Mouse (Mus musculus) gastrocnemius, postnatal 10 days (tissue): ENCODE data around the gene Coasy. TPM values are rescaled to one million over a fixed set of nuclear protein-coding genes. Genes with fewer than 3 reads are reported as not detected.

Experiments
- DNase-seq: peaks from one replicate; pipeline ENCODE4 v3.0.0; 2021; ENCODE audit warnings: mixed read lengths
- total RNA-seq, 2 experiments: library from RNA; stranded (reverse); gene quantifications; 2 replicates each; pipeline ENCODE4 v1.2.3; 2021

Gene Coasy
- total RNA-seq, 2 experiments from 2014 or later = 10.7 to 11.7 TPM

GRCm38 (mm10) chr11:101130056-101130756 lies 47.8 kb downstream of the Coasy start:
- DNase-seq = peak; percentile 66

GRCm38 (mm10) chr11:101131187-101131586 lies 48.8 kb downstream of the Coasy start:
- no peak for DNase-seq

GRCm38 (mm10) chr11:101131701-101132100 lies 49.3 kb downstream of the Coasy start:
- peak; percentile 52 for DNase-seq

- DNase-seq = no peak
Observed at GRCm38 (mm10) chr11:101133037-101133436, 50.7 kb downstream of the Coasy start.

- DNase-seq = no peak
Observed at GRCm38 (mm10) chr11:101134217-101134865, 52.0 kb downstream of the Coasy start.

Other genes starting within 250 kb of the Coasy start
- 100 to 1,000 TPM; 107 to 114 TPM for gene Stat5b, start 231.8 kb upstream of the Coasy start, total RNA-seq
- 10 to 100 TPM; 29.6 to 32.7 TPM for gene Stat5a, start 223.2 kb upstream of the Coasy start, total RNA-seq
- gene Stat3, start 143.0 kb upstream of the Coasy start, total RNA-seq = 10 to 100 TPM; 49.1 to 56.7 TPM
- gene Cavin1, start 111.7 kb upstream of the Coasy start, total RNA-seq = 100 to 1,000 TPM; 279 to 309 TPM
- 10 to 100 TPM; 52.9 to 59.9 TPM for gene Atp6v0a1, start 73.1 kb upstream of the Coasy start, total RNA-seq
- 10 to 100 TPM in 1 of 2 experiments, 1 to 10 TPM in 1; 9.2 to 11.6 TPM for gene Naglu, start 12.6 kb upstream of the Coasy start, total RNA-seq
- gene Hsd17b1, start 4.2 kb upstream of the Coasy start, total RNA-seq = under 1 TPM; 0.23 to 0.25 TPM
- gene Mlx, start 4.7 kb downstream of the Coasy start, total RNA-seq = 10 to 100 TPM; 10.7 to 12.2 TPM
- gene Psmc3ip, start 12.9 kb downstream of the Coasy start, total RNA-seq = 1 to 10 TPM; 2.8 to 4.0 TPM
- gene Retreg3, start 37.3 kb downstream of the Coasy start, total RNA-seq = 10 to 100 TPM; 37.3 to 37.5 TPM
- gene Tubg1, start 37.4 kb downstream of the Coasy start, total RNA-seq = 10 to 100 TPM; 37.4 to 39.0 TPM
- gene Tubg2, start 73.3 kb downstream of the Coasy start, total RNA-seq = 1 to 10 TPM; 5.5 to 6.3 TPM
- 1 to 10 TPM; 4.2 to 4.3 TPM for gene Cntnap1, start 88.0 kb downstream of the Coasy start, total RNA-seq
- 10 to 100 TPM; 33.2 to 36.7 TPM for gene Plekhh3, start 88.8 kb downstream of the Coasy start, total RNA-seq
- not detected for gene Ccr10, start 92.9 kb downstream of the Coasy start, total RNA-seq
- gene Ezh1, start 143.9 kb downstream of the Coasy start, total RNA-seq = 10 to 100 TPM; 17.2 to 17.7 TPM
- gene Ramp2, start 163.5 kb downstream of the Coasy start, total RNA-seq = 10 to 100 TPM; 70.5 to 72.8 TPM
- 10 to 100 TPM; 40.1 to 44.3 TPM for gene Vps25, start 171.1 kb downstream of the Coasy start, total RNA-seq
- 1 to 10 TPM in 1 of 2 experiments, under 1 TPM in 1; 0.35 to 1.4 TPM for gene Wnk4, start 178.0 kb downstream of the Coasy start, total RNA-seq
- under 1 TPM; 0.14 to 0.18 TPM for gene Cntd1, start 196.4 kb downstream of the Coasy start, total RNA-seq
- 10 to 100 TPM; 66.3 to 74.5 TPM for gene Coa3, start 196.5 kb downstream of the Coasy start, total RNA-seq
- gene Becn1, start 219.7 kb downstream of the Coasy start, total RNA-seq = 10 to 100 TPM; 74.5 to 76.9 TPM
- 10 to 100 TPM; 72.4 TPM for gene Psme3, start 233.6 kb downstream of the Coasy start, total RNA-seq
- gene Aoc2, start 242.5 kb downstream of the Coasy start, total RNA-seq = 1 to 10 TPM; 1.7 to 2.3 TPM
- gene Aoc3, start 248.0 kb downstream of the Coasy start, total RNA-seq = 10 to 100 TPM; 25.2 to 31.0 TPM